Mouse (Mus musculus): Measurements from ENCODE around the gene Adipor2. TPM values are rescaled to one million over a fixed set of nuclear protein-coding genes. Genes with fewer than 3 reads are reported as not detected.

Adipor2 gene
- total RNA-seq (2012; rRNA removed): 59.4 and 81.2 TPM in 2 replicates

DNA sequence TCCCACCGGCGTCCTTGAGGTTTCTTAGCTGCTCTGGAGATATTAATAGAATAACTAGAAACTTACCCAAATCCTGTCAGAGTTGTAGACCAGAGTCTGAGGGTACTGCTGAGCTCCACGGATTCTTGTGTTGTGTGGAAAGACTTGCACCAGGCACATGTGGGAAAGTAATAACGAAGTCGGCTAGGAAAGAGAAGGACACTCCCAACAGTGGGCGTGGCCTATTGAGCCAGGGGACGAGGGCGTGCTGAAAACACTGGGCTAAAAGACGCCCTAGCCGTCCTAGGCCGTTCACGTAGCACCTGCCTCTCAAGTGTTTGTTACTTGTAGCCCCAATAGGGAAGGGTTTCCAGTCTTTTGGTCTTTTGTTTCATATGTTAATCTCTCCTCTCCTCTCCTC, at the start of gene Adipor2:
TSS of gene Adipor2 (minus strand) at position 351 of the 400 bp plus-strand sequence.
- Histone ChIP-seq H3K4me1 (ENCODE audit: control insufficient read depth in 2 of 2, insufficient read depth in 2 of 2, low read length in 2 of 2, poor library complexity in 1 of 2) (peaks cover 2 to 28% of the 10 kb centered on the region in 2 experiments; a peak in 3 of 4 replicates), H3K9ac (ENCODE audit: insufficient read depth, low read depth, low read length, poor library complexity, severe bottlenecking) (peak within 1 kb of the TSS; percentile 57), H3K4me3 (ENCODE audit: insufficient read depth in 1 of 2, low read depth in 1 of 2, low read length in 2 of 2, poor library complexity in 1 of 2, severe bottlenecking in 1 of 2) (peak within 1 kb of the TSS; percentile 72 to 74), H3K9me3 (ENCODE audit: control insufficient read depth, insufficient read depth, low read depth, low read length) (no peaks in the 10 kb centered on the region), H3K27ac (ENCODE audit: insufficient read depth, low read depth, low read length, poor library complexity, severe bottlenecking) (peak within 1 kb of the TSS; percentile 94), H3K36me3 (ENCODE audit: control insufficient read depth, insufficient read depth, low read length, poor library complexity, severe bottlenecking) (peaks cover 5% of the 10 kb centered on the region; the same call in 1 of the 2 replicates)
- in situ Hi-C loops (cut with MboI; ENCODE audit: low sequenced_read_pairs in 2 of 2, unreplicated experiment in 2 of 2): no loop called here
- peak; percentile 95 for DNase-seq (ENCODE audit: low read depth, low spot score)
- no peak for TF ChIP-seq HCFC1 (IDR thresholded peaks at IDR 0.05; ENCODE audit: borderline replicate concordance, insufficient read depth, low read length)
- TF ChIP-seq MAFK (IDR thresholded peaks at IDR 0.05; ENCODE audit: insufficient read depth, low read depth, low read length): no peak
- no peak for TF ChIP-seq ZC3H11A (IDR thresholded peaks at IDR 0.05; ENCODE audit: borderline replicate concordance, low read depth, low read length)
- TF ChIP-seq CHD2 (IDR thresholded peaks at IDR 0.05; ENCODE audit: low read depth, low read length): no peak
- TF ChIP-seq ZNF384 (IDR thresholded peaks at IDR 0.05; ENCODE audit: low read depth, low read length): no peak

GRCm38 (mm10) chr6:119466161-119466560, 48.7 kb upstream of the Adipor2 start:
- no peak overlapping the region for H3K4me3 ChIP-seq (ENCODE audit: insufficient read depth in 1 of 2, low read depth in 1 of 2, low read length in 2 of 2, poor library complexity in 1 of 2, severe bottlenecking in 1 of 2)
- TF ChIP-seq CHD2 (IDR thresholded peaks at IDR 0.05; ENCODE audit: low read depth, low read length) (no peak), ZNF384 (IDR thresholded peaks at IDR 0.05; ENCODE audit: low read depth, low read length) (no peak), HCFC1 (IDR thresholded peaks at IDR 0.05; ENCODE audit: borderline replicate concordance, insufficient read depth, low read length) (no peak)
- H3K4me1 ChIP-seq (ENCODE audit: control insufficient read depth in 2 of 2, insufficient read depth in 2 of 2, low read length in 2 of 2, poor library complexity in 1 of 2): no peaks in the 10 kb centered on the region
- no peak overlapping the region for H3K9ac ChIP-seq (ENCODE audit: insufficient read depth, low read depth, low read length, poor library complexity, severe bottlenecking)
- no peak overlapping the region for H3K27ac ChIP-seq (ENCODE audit: insufficient read depth, low read depth, low read length, poor library complexity, severe bottlenecking)
- no peak for DNase-seq (ENCODE audit: low read depth, low spot score)
- in situ Hi-C loops (cut with MboI; ENCODE audit: low sequenced_read_pairs in 2 of 2, unreplicated experiment in 2 of 2): no loop called here
- H3K36me3 ChIP-seq (ENCODE audit: control insufficient read depth, insufficient read depth, low read length, poor library complexity, severe bottlenecking): no peaks in the 10 kb centered on the region
- H3K9me3 ChIP-seq (ENCODE audit: control insufficient read depth, insufficient read depth, low read depth, low read length): no peaks in the 10 kb centered on the region

- H3K27ac ChIP-seq (ENCODE audit: insufficient read depth, low read depth, low read length, poor library complexity, severe bottlenecking): no peak overlapping the region
- in situ Hi-C loops (cut with MboI; ENCODE audit: low sequenced_read_pairs in 2 of 2, unreplicated experiment in 2 of 2): no loop called here
These were observed 42.9 kb upstream of the Adipor2 start for GRCm38 (mm10) chr6:119460391-119460790.

GRCm38 (mm10) chr6:119459041-119459440, 41.5 kb upstream of the Adipor2 start:
- Histone ChIP-seq H3K36me3 (ENCODE audit: control insufficient read depth, insufficient read depth, low read length, poor library complexity, severe bottlenecking) (no peaks in the 10 kb centered on the region), H3K27ac (ENCODE audit: insufficient read depth, low read depth, low read length, poor library complexity, severe bottlenecking) (no peak overlapping the region), H3K4me1 (ENCODE audit: control insufficient read depth in 2 of 2, insufficient read depth in 2 of 2, low read length in 2 of 2, poor library complexity in 1 of 2) (peaks cover 0 to 2% of the 10 kb centered on the region in 2 experiments; a peak in 1 of 4 replicates), H3K9me3 (ENCODE audit: control insufficient read depth, insufficient read depth, low read depth, low read length) (no peaks in the 10 kb centered on the region), H3K9ac (ENCODE audit: insufficient read depth, low read depth, low read length, poor library complexity, severe bottlenecking) (no peak overlapping the region), H3K4me3 (ENCODE audit: insufficient read depth in 1 of 2, low read depth in 1 of 2, low read length in 2 of 2, poor library complexity in 1 of 2, severe bottlenecking in 1 of 2) (no peak overlapping the region)
- DNase-seq (ENCODE audit: low read depth, low spot score): no peak
- no peak for TF ChIP-seq ZNF384 (IDR thresholded peaks at IDR 0.05; ENCODE audit: low read depth, low read length)
- TF ChIP-seq HCFC1 (IDR thresholded peaks at IDR 0.05; ENCODE audit: borderline replicate concordance, insufficient read depth, low read length): no peak
- TF ChIP-seq CHD2 (IDR thresholded peaks at IDR 0.05; ENCODE audit: low read depth, low read length): no peak
- TF ChIP-seq ZC3H11A (IDR thresholded peaks at IDR 0.05; ENCODE audit: borderline replicate concordance, low read depth, low read length): no peak
- TF ChIP-seq MAFK (IDR thresholded peaks at IDR 0.05; ENCODE audit: insufficient read depth, low read depth, low read length): no peak
- in situ Hi-C loops (cut with MboI; ENCODE audit: low sequenced_read_pairs in 2 of 2, unreplicated experiment in 2 of 2): no loop called here

More at GRCm38 (mm10) chr6:119460391-119460790, 42.9 kb upstream of the Adipor2 start:
- Histone ChIP-seq H3K4me1 (ENCODE audit: control insufficient read depth in 2 of 2, insufficient read depth in 2 of 2, low read length in 2 of 2, poor library complexity in 1 of 2) (peaks cover 0 to 2% of the 10 kb centered on the region in 2 experiments; a peak in 1 of 4 replicates), H3K36me3 (ENCODE audit: control insufficient read depth, insufficient read depth, low read length, poor library complexity, severe bottlenecking) (no peaks in the 10 kb centered on the region), H3K9ac (ENCODE audit: insufficient read depth, low read depth, low read length, poor library complexity, severe bottlenecking) (no peak overlapping the region), H3K4me3 (ENCODE audit: insufficient read depth in 1 of 2, low read depth in 1 of 2, low read length in 2 of 2, poor library complexity in 1 of 2, severe bottlenecking in 1 of 2) (no peak overlapping the region), H3K9me3 (ENCODE audit: control insufficient read depth, insufficient read depth, low read depth, low read length) (no peaks in the 10 kb centered on the region)
- no peak for TF ChIP-seq ZNF384 (IDR thresholded peaks at IDR 0.05; ENCODE audit: low read depth, low read length)
- TF ChIP-seq MAFK (IDR thresholded peaks at IDR 0.05; ENCODE audit: insufficient read depth, low read depth, low read length): no peak
- no peak for TF ChIP-seq ZC3H11A (IDR thresholded peaks at IDR 0.05; ENCODE audit: borderline replicate concordance, low read depth, low read length)
- TF ChIP-seq HCFC1 (IDR thresholded peaks at IDR 0.05; ENCODE audit: borderline replicate concordance, insufficient read depth, low read length): no peak
- no peak for TF ChIP-seq CHD2 (IDR thresholded peaks at IDR 0.05; ENCODE audit: low read depth, low read length)
- DNase-seq (ENCODE audit: low read depth, low spot score): no peak

DNA sequence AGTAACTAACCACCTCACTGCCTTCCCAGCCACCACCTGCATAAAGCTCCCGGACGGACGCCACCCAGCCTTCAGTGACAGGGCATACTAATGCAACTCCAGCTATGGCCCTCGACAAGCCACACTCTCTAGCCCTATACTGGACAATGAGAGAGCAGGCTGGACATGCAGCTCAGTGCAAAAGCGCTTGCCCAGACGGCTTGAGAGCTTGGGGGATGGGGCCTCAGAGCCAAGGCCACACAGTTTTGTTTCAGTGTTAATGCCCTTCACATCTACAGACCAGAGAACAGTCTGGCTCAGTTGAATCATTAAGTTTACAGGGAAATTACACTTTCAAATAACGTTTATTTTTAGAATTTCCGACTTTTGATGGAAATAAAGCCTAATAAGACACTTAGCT, 40.7 kb upstream of the Adipor2 start:
- in situ Hi-C loops (cut with MboI; ENCODE audit: low sequenced_read_pairs in 2 of 2, unreplicated experiment in 2 of 2): no loop called here
- H3K4me3 ChIP-seq (ENCODE audit: insufficient read depth in 1 of 2, low read depth in 1 of 2, low read length in 2 of 2, poor library complexity in 1 of 2, severe bottlenecking in 1 of 2): no peak overlapping the region
- no peaks in the 10 kb centered on the region for H3K36me3 ChIP-seq (ENCODE audit: control insufficient read depth, insufficient read depth, low read length, poor library complexity, severe bottlenecking)
- H3K9ac ChIP-seq (ENCODE audit: insufficient read depth, low read depth, low read length, poor library complexity, severe bottlenecking): no peak overlapping the region
- TF ChIP-seq MAFK (IDR thresholded peaks at IDR 0.05; ENCODE audit: insufficient read depth, low read depth, low read length) (no peak), ZNF384 (IDR thresholded peaks at IDR 0.05; ENCODE audit: low read depth, low read length) (no peak), ZC3H11A (IDR thresholded peaks at IDR 0.05; ENCODE audit: borderline replicate concordance, low read depth, low read length) (no peak), HCFC1 (IDR thresholded peaks at IDR 0.05; ENCODE audit: borderline replicate concordance, insufficient read depth, low read length) (no peak), CHD2 (IDR thresholded peaks at IDR 0.05; ENCODE audit: low read depth, low read length) (no peak)
- no peak overlapping the region; the same call in 1 of the 2 replicates for H3K27ac ChIP-seq (ENCODE audit: insufficient read depth, low read depth, low read length, poor library complexity, severe bottlenecking)
- peaks cover 0 to 2% of the 10 kb centered on the region in 2 experiments; a peak in 2 of 4 replicates for H3K4me1 ChIP-seq (ENCODE audit: control insufficient read depth in 2 of 2, insufficient read depth in 2 of 2, low read length in 2 of 2, poor library complexity in 1 of 2)
- DNase-seq (ENCODE audit: low read depth, low spot score): no peak
- no peaks in the 10 kb centered on the region for H3K9me3 ChIP-seq (ENCODE audit: control insufficient read depth, insufficient read depth, low read depth, low read length)
